ENCODE assay signal across 26 mouse cellular contexts in genomic region chr1:166007026-166007425, GRCm38 (mm10). TPM values are rescaled to one million over a fixed set of nuclear protein-coding genes. Genes with fewer than 3 reads are reported as not detected.
A peak's percentile ranks its signal among the peaks of the same experiment; 100 is the strongest.
DNase-seq lines count a peak whose midpoint lies in the region; ATAC-seq and TF ChIP-seq lines count a peak whose summit lies in the region.
"Had no signal": no experiment of that assay in that cellular context is flagged by ENCODE, and none has a peak within 500 bp of the region (broad histone marks: within the 10 kb centered on the region; RNA-seq: fewer than 3 reads in every experiment).

No protein-coding gene starts in this region.

- intact Hi-C loops in heart, postnatal 10 days (cut with DNase I) = loop anchor here (5.0 to 10.0 kb wide), 5 partner anchors 90 to 542 kb away; partner anchors contain the start of genes Dcaf6, Mpc2 and Tada1

- no peak for TF ChIP-seq CTCF in CH12.LX (conservative IDR thresholded peaks at IDR 0.05 in 1 of 2, IDR thresholded peaks at IDR 0.05 in 1 of 2; ENCODE audit: low read depth in 2 of 2, low read length in 2 of 2)

- H3K36me3 ChIP-seq in midbrain, embryonic 11.5 days (ENCODE audit: control insufficient read depth, insufficient read depth, low read length) = no peaks in the 10 kb centered on the region
- H3K36me3 ChIP-seq in midbrain, embryonic 15.5 days (replicated peaks) = no peaks in the 10 kb centered on the region
- H3K36me3 ChIP-seq in CH12.LX (replicated peaks in 1 of 2; ENCODE audit: control insufficient read depth in 1 of 2, insufficient read depth in 1 of 2, low read length in 1 of 2) = no peaks in the 10 kb centered on the region
- H3K36me3 ChIP-seq: embryonic facial prominence, embryonic 12.5 days; embryonic facial prominence, embryonic 15.5 days; heart, embryonic 12.5 days; heart, embryonic 15.5 days had no signal

- no peaks in the 10 kb centered on the region for H3K79me2 ChIP-seq in CH12.LX (replicated peaks; ENCODE audit: control insufficient read depth, extremely low read depth, insufficient read depth, poor library complexity, severe bottlenecking)

- TF ChIP-seq RAD21 in CH12.LX (IDR thresholded peaks at IDR 0.05; ENCODE audit: low read depth, low read length) = no peak

- no peaks in the 10 kb centered on the region for H3K9me3 ChIP-seq in midbrain, embryonic 11.5 days (ENCODE audit: control insufficient read depth, low read length)
- H3K9me3 ChIP-seq in midbrain, embryonic 15.5 days = no peaks in the 10 kb centered on the region
- no peaks in the 10 kb centered on the region for H3K9me3 ChIP-seq in CH12.LX (replicated peaks; ENCODE audit: low read length)
- H3K9me3 ChIP-seq: embryonic facial prominence, embryonic 12.5 days; embryonic facial prominence, embryonic 15.5 days; heart, embryonic 12.5 days; heart, embryonic 15.5 days had no signal

- no peak overlapping the region for H3K27ac ChIP-seq in midbrain, embryonic 11.5 days (ENCODE audit: low read depth, low read length)
- no peak overlapping the region for H3K27ac ChIP-seq in midbrain, embryonic 15.5 days
- no peak overlapping the region for H3K27ac ChIP-seq in CH12.LX (ENCODE audit: insufficient read depth, low read depth)
- H3K27ac ChIP-seq: embryonic facial prominence, embryonic 12.5 days; embryonic facial prominence, embryonic 15.5 days; heart, embryonic 15.5 days; hindbrain, embryonic 14.5 days; hindbrain, postnatal 0 days had no signal

- in situ Hi-C loops in CH12.LX (cut with MboI; ENCODE audit: low pct_ligation_motif_present, low pct_unique_long_range_greater_than_20kb, low sequenced_read_pairs) = loop anchor here (10.0 kb wide), 1 partner anchor 148 kb away; no protein-coding TSS in a partner anchor

- DNase-seq in midbrain, embryonic 11.5 days (ENCODE audit: low spot score, missing footprints) = peak; percentile 51
- no peak for DNase-seq in CH12.LX (ENCODE audit: extremely low read depth)
- DNase-seq in thymus, postnatal 14 days = peak; percentile 68
- DNase-seq in thymus, postnatal 4 days = peak; percentile 53
- no peak for DNase-seq in heart, postnatal 10 days
- no peak for DNase-seq in frontal cortex, adult 2 months (ENCODE audit: extremely low spot score in 1 of 2, low spot score in 1 of 2)
- DNase-seq: adrenal gland, postnatal 10 days; adrenal gland, postnatal 36 days; cerebellum, adult 18-20 months; cerebellum, adult 9-10 months; cerebellum, postnatal 25 days; forebrain, postnatal 0 days; gastrocnemius, postnatal 25 days; heart, adult 18-20 months; heart, postnatal 14 days; heart, postnatal 4 days had no signal

- no peak overlapping the region for H3K9ac ChIP-seq in midbrain, embryonic 11.5 days (ENCODE audit: low read length)
- no peak overlapping the region for H3K9ac ChIP-seq in midbrain, embryonic 15.5 days
- no peak overlapping the region for H3K9ac ChIP-seq in CH12.LX (ENCODE audit: insufficient read depth, low read depth)
- H3K9ac ChIP-seq: embryonic facial prominence, embryonic 12.5 days; embryonic facial prominence, embryonic 15.5 days; forebrain, postnatal 0 days; heart, embryonic 12.5 days; heart, embryonic 15.5 days; hindbrain, embryonic 14.5 days had no signal

- TF ChIP-seq POLR2A in CH12.LX (IDR thresholded peaks at IDR 0.05; ENCODE audit: low read depth, low read length) = no peak

- 77% methylated on average over 3 of the region's 3 CpGs for WGBS in midbrain, embryonic 11.5 days
- 77% methylated on average over 3 of the region's 3 CpGs for WGBS in midbrain, embryonic 15.5 days

- TF ChIP-seq EP300 in CH12.LX (IDR thresholded peaks at IDR 0.05; ENCODE audit: low read length) = no peak

- no peaks in the 10 kb centered on the region for H3K27me3 ChIP-seq in midbrain, embryonic 11.5 days (ENCODE audit: control insufficient read depth, insufficient read depth, low read length)
- no peaks in the 10 kb centered on the region for H3K27me3 ChIP-seq in midbrain, embryonic 15.5 days (replicated peaks)
- H3K27me3 ChIP-seq in CH12.LX (replicated peaks) = no peaks in the 10 kb centered on the region
- H3K27me3 ChIP-seq: embryonic facial prominence, embryonic 12.5 days; embryonic facial prominence, embryonic 15.5 days; heart, embryonic 12.5 days; heart, embryonic 15.5 days; Patski had no signal

- ATAC-seq in midbrain, embryonic 11.5 days (ENCODE audit: low FRiP score) = no peak
- ATAC-seq in midbrain, embryonic 15.5 days (replicated peaks) = no peak
- ATAC-seq: CD4-positive, CD25-positive, alpha-beta regulatory T cell, adult 4 months; forebrain, embryonic 14.5 days; forebrain, postnatal 0 days; hindbrain, postnatal 0 days; Patski had no signal

- dilution Hi-C loops in CH12.LX (cut with MboI; ENCODE audit: extremely low pct_ligation_motif_present, extremely low pct_unique_long_range_greater_than_20kb, low sequenced_read_pairs) = no loop called here

- H3K4me1 ChIP-seq in midbrain, embryonic 11.5 days (ENCODE audit: control insufficient read depth, insufficient read depth, low read length) = no peaks in the 10 kb centered on the region
- no peaks in the 10 kb centered on the region for H3K4me1 ChIP-seq in midbrain, embryonic 15.5 days
- peaks cover 3 to 7% of the 10 kb centered on the region in 2 experiments; a peak in 2 of 4 replicates for H3K4me1 ChIP-seq in CH12.LX (ENCODE audit: control insufficient read depth in 1 of 2, insufficient read depth in 2 of 2)
- H3K4me1 ChIP-seq: embryonic facial prominence, embryonic 12.5 days; embryonic facial prominence, embryonic 15.5 days; heart, embryonic 12.5 days; heart, embryonic 15.5 days had no signal

- no peak overlapping the region for H3K4me3 ChIP-seq in midbrain, embryonic 11.5 days (ENCODE audit: low read depth, low read length)
- no peak overlapping the region for H3K4me3 ChIP-seq in midbrain, embryonic 15.5 days
- H3K4me3 ChIP-seq in CH12.LX (replicated peaks in 1 of 3; ENCODE audit: low read depth in 2 of 3, low read length in 2 of 3, poor library complexity in 1 of 3) = no peak overlapping the region
- H3K4me3 ChIP-seq: embryonic facial prominence, embryonic 12.5 days; embryonic facial prominence, embryonic 15.5 days; heart, embryonic 12.5 days; heart, embryonic 15.5 days had no signal

- no peak overlapping the region for H3K4me2 ChIP-seq in midbrain, embryonic 11.5 days
- no peak overlapping the region for H3K4me2 ChIP-seq in midbrain, embryonic 15.5 days
- H3K4me2 ChIP-seq in CH12.LX (ENCODE audit: insufficient read depth, low read depth, poor library complexity, severe bottlenecking) = peak overlapping the region; percentile 50
- H3K4me2 ChIP-seq: embryonic facial prominence, embryonic 12.5 days; embryonic facial prominence, embryonic 15.5 days; heart, embryonic 12.5 days; heart, embryonic 15.5 days; hindbrain, embryonic 14.5 days had no signal

TF ChIP-seq in CH12.LX, 34 proteins besides CTCF, POLR2A, EP300 and RAD21:
- TF ChIP-seq ZKSCAN1 (IDR thresholded peaks at IDR 0.05; ENCODE audit: borderline replicate concordance, low read depth, low read length) (no peak), BHLHE40 (IDR thresholded peaks at IDR 0.05; ENCODE audit: low read depth, low read length) (no peak), MXI1 (IDR thresholded peaks at IDR 0.05; ENCODE audit: low read depth, low read length) (no peak), KAT2A (IDR thresholded peaks at IDR 0.05; ENCODE audit: insufficient replicate concordance, low read length) (no peak), HCFC1 (IDR thresholded peaks at IDR 0.05; ENCODE audit: low read depth, low read length) (no peak), JUND (conservative IDR thresholded peaks at IDR 0.05; ENCODE audit: low read depth, low read length) (no peak), CHD1 (IDR thresholded peaks at IDR 0.05; ENCODE audit: low read depth, low read length) (no peak), ZMIZ1 (IDR thresholded peaks at IDR 0.05; ENCODE audit: low read depth, low read length) (no peak)
TF ChIP-seq in CH12.LX: peak in this region for 0.

RNA-seq across cellular contexts. Expression of gene Pou2f1, which starts 4.5 kb away (rescaled TPM):
- polyA plus RNA-seq in midbrain, embryonic 11.5 days (2014; fragmentation: Nextera tagmentation; extraction: Ambion mirVana) = 31.3 and 32.1 TPM in 2 replicates
- polyA plus RNA-seq in midbrain, embryonic 15.5 days (2015; fragmentation: Nextera tagmentation; extraction: Ambion mirVana) = 25.6 and 30.1 TPM in 2 replicates
- 6.4 and 8.0 TPM in 2 replicates for total RNA-seq in CH12.LX (2012; rRNA removed)
- total RNA-seq in CH12.LX (2014; rRNA removed) = 6.6 and 7.4 TPM in 2 replicates
- 11.7 and 18.3 TPM in 2 replicates for polyA plus RNA-seq in CH12.LX (2012; ENCODE audit: insufficient read length, low read depth)
- total RNA-seq in heart, postnatal 10 days (2021) = 10 to 100 TPM; 12.0 to 16.6 TPM
- polyA plus RNA-seq in frontal cortex, adult 2 months (2012; rRNA removed) = 9.2 TPM in 2 replicates

Comparison
In these comparisons a context has a peak if more than half of its experiments do, and no peak if none do; other contexts are left out.
1. DNase-seq: peak in midbrain, embryonic 11.5 days (single experiment), thymus, postnatal 14 days (single experiment) and thymus, postnatal 4 days (single experiment); none in CH12.LX (single experiment), heart, postnatal 10 days (0 of 2) and frontal cortex, adult 2 months (0 of 2).